Mouse (Mus musculus) hindbrain, embryonic 10.5 days (tissue): ENCODE measurements around the gene Dpm1. TPM values are rescaled to one million over a fixed set of nuclear protein-coding genes. Genes with fewer than 3 reads are reported as not detected.

Experiments used
- DNase-seq: peaks from one replicate; pipeline ENCODE4 v3.0.0-alpha.2; 2017; ENCODE audit warnings: low spot score
- H3K27ac ChIP-seq: fragments of 300-500 bp; sonication (generic); 2 replicates; pipeline ENCODE4 v1.5.1; 2016; ENCODE audit warnings: mild to moderate bottlenecking, moderate library complexity
- H3K27me3 ChIP-seq: fragments of 300-500 bp; sonication (generic); 2 replicates; pipeline ENCODE4 v1.6.1; 2016; ENCODE audit warnings: mild to moderate bottlenecking; ENCODE audit not compliant: poor library complexity, insufficient read depth, severe bottlenecking
- H3K36me3 ChIP-seq: fragments of 300-500 bp; sonication (generic); 2 replicates; pipeline ENCODE4 v1.6.1; 2016; ENCODE audit warnings: mild to moderate bottlenecking, moderate library complexity
- H3K4me1 ChIP-seq: fragments of 300-500 bp; sonication (generic); replicated peaks from 2 replicates; pipeline ENCODE4 v1.6.1; 2016; ENCODE audit warnings: mild to moderate bottlenecking
- H3K4me3 ChIP-seq: fragments of 300-500 bp; sonication (generic); 2 replicates; pipeline ENCODE4 v1.5.1; 2016; ENCODE audit warnings: mild to moderate bottlenecking, moderate library complexity
- H3K9me3 ChIP-seq: fragments of 300-500 bp; sonication (generic); 2 replicates; pipeline ENCODE4 v1.6.1; 2016; ENCODE audit warnings: mild to moderate bottlenecking, moderate library complexity
- WGBS: fragments of 180-500 bp; shearing (Covaris S2); methylation state at CpG from one replicate; pipeline ENCODE4 v1.1.7; 2016; 5-methylcytosine and 5-hydroxymethylcytosine counted together
- polyA plus RNA-seq: library from polyadenylated mRNA; unstranded; fragments of >200 nt; fragmentation: Nextera tagmentation; extraction: Ambion mirVana; gene quantifications from 2 replicates; pipeline ENCODE4 v1.2.1, GENCODE M21; 2016

Dpm1 gene
- polyA plus RNA-seq: 72.3 and 78.8 TPM in 2 replicates

- WGBS: under 1% methylated on average over 73 of the region's 73 CpGs
- H3K36me3 ChIP-seq: peaks cover 60% of the 10 kb centered on the region
- H3K27me3 ChIP-seq: no peaks in the 10 kb centered on the region
- H3K4me1 ChIP-seq: peaks cover 37% of the 10 kb centered on the region
- no peaks in the 10 kb centered on the region for H3K9me3 ChIP-seq
- peak within 1 kb of the TSS; percentile 98 for H3K27ac ChIP-seq
- DNase-seq: peak; percentile 92
- peak within 1 kb of the TSS; percentile 100 for H3K4me3 ChIP-seq
These were observed at the start of gene Dpm1, which contains the start of the genes Gm20716 and Mocs3 for GRCm38 (mm10) chr2:168230026-168230728. TSS of gene Dpm1 (minus strand) at chr2:168230591. TSS of gene Gm20716 (minus strand) at chr2:168230364. TSS of gene Mocs3 (plus strand) at chr2:168230622.

DNA sequence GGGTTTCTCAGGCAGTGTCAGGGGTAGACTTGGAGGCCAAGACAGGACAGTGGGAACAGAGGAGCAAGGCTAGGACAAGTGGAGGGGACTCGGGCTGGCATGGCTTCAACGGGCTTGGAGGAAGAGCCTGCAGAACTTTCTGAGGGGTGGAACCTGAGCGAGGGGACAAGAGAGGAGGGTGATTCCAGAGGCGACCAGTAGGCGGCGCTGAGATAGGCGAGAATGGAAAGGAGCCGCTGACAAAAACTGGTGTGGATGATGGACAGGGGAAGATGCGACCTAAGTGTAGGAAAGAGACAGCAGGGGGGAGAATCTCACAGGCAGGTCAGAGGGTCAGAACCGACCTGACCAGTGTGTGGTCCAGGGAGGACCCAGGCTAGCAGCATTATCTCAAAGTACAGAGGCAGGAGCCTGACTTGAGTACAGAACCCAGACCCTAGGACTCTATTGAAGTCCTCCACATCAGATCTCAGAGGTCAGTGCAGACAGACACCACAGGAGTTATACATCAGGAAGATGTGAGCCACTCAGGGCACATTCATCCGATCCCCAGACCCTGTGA, 44.1 kb upstream of the Dpm1 start:
- H3K27ac ChIP-seq: no peak overlapping the region
- 9% methylated on average over 11 of the region's 11 CpGs for WGBS
- peaks cover 33% of the 10 kb centered on the region; the same call in 1 of the 2 replicates for H3K4me1 ChIP-seq
- H3K4me3 ChIP-seq: no peak overlapping the region
- H3K36me3 ChIP-seq: no peaks in the 10 kb centered on the region
- no peaks in the 10 kb centered on the region for H3K9me3 ChIP-seq
- DNase-seq: peak; percentile 75
- peaks cover 64% of the 10 kb centered on the region for H3K27me3 ChIP-seq

- WGBS: 44% methylated on average over 9 of the region's 9 CpGs
- no peak overlapping the region for H3K4me3 ChIP-seq
- peaks cover 31% of the 10 kb centered on the region; the same call in 1 of the 2 replicates for H3K4me1 ChIP-seq
- no peak overlapping the region for H3K27ac ChIP-seq
- H3K27me3 ChIP-seq: peaks cover 60% of the 10 kb centered on the region
- 0 out of 2 replicates have a peak, but pooled peaks cover 3% of the 10 kb centered on the region for H3K36me3 ChIP-seq
- DNase-seq: no peak
- 0 out of 2 replicates have a peak, but pooled peaks cover 4% of the 10 kb centered on the region for H3K9me3 ChIP-seq
These were observed 43.0 kb upstream of the Dpm1 start for GRCm38 (mm10) chr2:168273387-168273786.

GRCm38 (mm10) chr2:168268033-168268432, 37.6 kb upstream of the Dpm1 start:
- WGBS: 35% methylated on average over 7 of the region's 7 CpGs
- H3K27me3 ChIP-seq: peaks cover 19% of the 10 kb centered on the region

GRCm38 (mm10) chr2:168260900-168261299, 30.5 kb upstream of the Dpm1 start:
- 90% methylated on average over 10 of the region's 10 CpGs for WGBS
- peaks cover 17% of the 10 kb centered on the region for H3K27me3 ChIP-seq
- no peak overlapping the region for H3K4me3 ChIP-seq
- H3K36me3 ChIP-seq: peaks cover 9% of the 10 kb centered on the region; the same call in 1 of the 2 replicates
- no peak overlapping the region for H3K27ac ChIP-seq
- H3K4me1 ChIP-seq: no peaks in the 10 kb centered on the region
- H3K9me3 ChIP-seq: no peaks in the 10 kb centered on the region
- no peak for DNase-seq

More at GRCm38 (mm10) chr2:168268033-168268432, 37.6 kb upstream of the Dpm1 start:
- Histone ChIP-seq H3K4me1 (peaks cover 5% of the 10 kb centered on the region; the same call in 1 of the 2 replicates), H3K36me3 (0 out of 2 replicates have a peak, but pooled peaks cover 3% of the 10 kb centered on the region), H3K4me3 (0 out of 2 replicates have a peak overlapping the region, but pooled peaks have one; percentile 32), H3K27ac (no peak overlapping the region), H3K9me3 (0 out of 2 replicates have a peak, but pooled peaks cover 4% of the 10 kb centered on the region)
- peak; percentile 68 for DNase-seq

- H3K4me3 ChIP-seq: no peak overlapping the region
- DNase-seq: no peak
- 88% methylated on average over 3 of the region's 3 CpGs for WGBS
- no peaks in the 10 kb centered on the region for H3K9me3 ChIP-seq
- H3K27ac ChIP-seq: no peak overlapping the region
- H3K27me3 ChIP-seq: peaks cover 17% of the 10 kb centered on the region
- no peaks in the 10 kb centered on the region for H3K4me1 ChIP-seq
- H3K36me3 ChIP-seq: peaks cover 9% of the 10 kb centered on the region; the same call in 1 of the 2 replicates
These were observed 29.7 kb upstream of the Dpm1 start for GRCm38 (mm10) chr2:168260124-168260523.

GRCm38 (mm10) chr2:168259046-168259445, 28.7 kb upstream of the Dpm1 start:
- 0 out of 2 replicates have a peak, but pooled peaks cover 2% of the 10 kb centered on the region for H3K4me1 ChIP-seq
- no peaks in the 10 kb centered on the region for H3K9me3 ChIP-seq
- peaks cover 9% of the 10 kb centered on the region; the same call in 1 of the 2 replicates for H3K36me3 ChIP-seq
- H3K27me3 ChIP-seq: peaks cover 14% of the 10 kb centered on the region
- H3K27ac ChIP-seq: no peak overlapping the region
- WGBS: 89% methylated on average over 8 of the region's 8 CpGs
- DNase-seq: no peak
- no peak overlapping the region for H3K4me3 ChIP-seq

- Histone ChIP-seq H3K27ac (no peak overlapping the region), H3K27me3 (peaks cover 5% of the 10 kb centered on the region; the same call in 1 of the 2 replicates), H3K9me3 (no peaks in the 10 kb centered on the region), H3K36me3 (peaks cover 6% of the 10 kb centered on the region; the same call in 1 of the 2 replicates), H3K4me3 (no peak overlapping the region), H3K4me1 (peaks cover 13% of the 10 kb centered on the region; the same call in 1 of the 2 replicates)
- WGBS: 86% methylated on average over 4 of the region's 4 CpGs
- DNase-seq: no peak
These were observed 26.8 kb upstream of the Dpm1 start for GRCm38 (mm10) chr2:168257188-168257587.

DNA sequence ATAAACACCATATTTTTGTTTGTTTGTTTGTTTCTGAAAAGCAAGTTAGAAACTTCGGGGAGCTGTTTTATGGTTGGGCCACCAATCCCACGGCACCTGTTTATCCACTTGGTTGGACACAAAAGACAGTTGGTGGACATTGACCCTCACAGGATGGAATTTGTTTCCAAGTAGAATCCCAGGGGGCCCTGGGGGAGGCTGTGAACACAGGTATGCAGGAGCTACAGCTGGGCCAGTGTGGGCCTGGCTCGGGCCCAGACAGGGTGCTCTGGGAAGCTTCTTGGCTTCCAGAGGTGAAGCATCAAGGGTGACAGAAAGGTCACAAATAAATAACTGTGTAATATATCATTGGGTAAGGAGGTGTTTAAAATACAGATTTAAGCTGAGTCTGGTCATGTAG, 26.1 kb upstream of the Dpm1 start:
- Histone ChIP-seq H3K27ac (no peak overlapping the region), H3K4me3 (no peak overlapping the region), H3K9me3 (no peaks in the 10 kb centered on the region), H3K36me3 (peaks cover 6% of the 10 kb centered on the region; the same call in 1 of the 2 replicates), H3K4me1 (peaks cover 13% of the 10 kb centered on the region; the same call in 1 of the 2 replicates), H3K27me3 (peaks cover 5% of the 10 kb centered on the region; the same call in 1 of the 2 replicates)
- no peak for DNase-seq
- WGBS: 86% methylated on average over 3 of the region's 3 CpGs

- no peak for DNase-seq
- no peaks in the 10 kb centered on the region for H3K9me3 ChIP-seq
- WGBS: 65% methylated on average over 7 of the region's 7 CpGs
- H3K27me3 ChIP-seq: peaks cover 11% of the 10 kb centered on the region; the same call in 1 of the 2 replicates
- peaks cover 13% of the 10 kb centered on the region; the same call in 1 of the 2 replicates for H3K4me1 ChIP-seq
- H3K4me3 ChIP-seq: no peak overlapping the region
- no peak overlapping the region for H3K27ac ChIP-seq
- H3K36me3 ChIP-seq: no peaks in the 10 kb centered on the region
These were observed 23.4 kb upstream of the Dpm1 start for GRCm38 (mm10) chr2:168253822-168254221.

DNA sequence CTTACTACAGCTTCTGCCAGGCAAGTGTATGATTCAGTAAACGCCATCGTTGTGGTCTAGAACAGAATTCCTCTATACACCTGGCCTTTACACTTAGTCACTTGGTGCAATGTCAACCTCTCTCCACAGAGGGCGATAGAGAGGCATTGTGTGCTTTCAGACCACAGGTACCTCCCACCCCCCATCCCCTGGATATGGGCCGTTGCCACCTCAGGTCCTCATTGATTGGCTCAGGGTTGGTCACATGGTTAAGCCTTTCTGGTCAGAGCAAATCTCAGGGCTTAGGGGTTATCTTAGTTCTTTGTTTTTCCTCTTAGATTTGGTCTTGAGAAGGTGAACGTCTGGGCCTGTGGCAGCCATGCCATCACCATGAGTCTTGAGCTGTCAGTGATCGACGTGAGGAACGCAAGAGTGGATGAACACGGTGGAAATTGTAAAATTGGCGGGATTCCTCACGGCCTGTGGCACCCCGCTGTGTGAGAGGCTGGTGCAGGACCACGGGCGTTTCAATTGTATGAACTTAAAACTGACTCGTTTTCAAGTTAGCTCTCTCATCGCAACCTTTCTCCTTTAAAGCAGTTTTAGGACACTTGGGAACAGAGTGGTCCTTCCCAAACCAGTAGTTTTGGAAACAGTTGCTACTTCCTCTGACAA, 22.4 kb upstream of the Dpm1 start:
- peak; percentile 59 for DNase-seq
- Histone ChIP-seq H3K4me3 (peak overlapping the region; percentile 30), H3K9me3 (no peaks in the 10 kb centered on the region), H3K27ac (no peak overlapping the region), H3K36me3 (no peaks in the 10 kb centered on the region), H3K27me3 (peaks cover 11% of the 10 kb centered on the region; the same call in 1 of the 2 replicates), H3K4me1 (peaks cover 13% of the 10 kb centered on the region; the same call in 1 of the 2 replicates)
- 14% methylated on average over 16 of the region's 16 CpGs for WGBS

- peak; percentile 85 for DNase-seq
- Histone ChIP-seq H3K27ac (no peak overlapping the region), H3K4me1 (peaks cover 13% of the 10 kb centered on the region; the same call in 1 of the 2 replicates), H3K36me3 (no peaks in the 10 kb centered on the region), H3K4me3 (no peak overlapping the region), H3K27me3 (peaks cover 11% of the 10 kb centered on the region; the same call in 1 of the 2 replicates), H3K9me3 (no peaks in the 10 kb centered on the region)
- 18% methylated on average over 8 of the region's 8 CpGs for WGBS
These were observed 19.9 kb upstream of the Dpm1 start for GRCm38 (mm10) chr2:168250270-168250669.
